Mouse (Mus musculus) effector memory CD4-positive, alpha-beta T cell, adult 5 months (primary cell): ENCODE data around the gene Chid1. TPM values are rescaled to one million over a fixed set of nuclear protein-coding genes. Genes with fewer than 3 reads are reported as not detected.

Experiments used
- polyA plus RNA-seq: library from polyadenylated mRNA; unstranded; fragments of 100-300 nt; shearing (Covaris generic); gene quantifications from one replicate; pipeline ENCODE4 v1.2.1, GENCODE M21; 2017

Chid1 gene
- polyA plus RNA-seq = 11.3 TPM

GRCm38 (mm10) chr7:141539556-141540311 lies at the start of gene Chid1:
Gene Chid1 (minus strand): TSS chr7:141539857.

GRCm38 (mm10) chr7:141561682-141562391 lies 22.2 kb upstream of the Chid1 start, which contains the start of gene Ap2a2:
Gene Ap2a2 (plus strand): TSS chr7:141562173.

GRCm38 (mm10) chr7:141475011-141475804 lies 64.4 kb downstream of the Chid1 start, which contains the start of the genes Polr2l and Tspan4:
Gene Polr2l (minus strand): TSS chr7:141475132.
Gene Tspan4 (plus strand): TSS chr7:141475240.

GRCm38 (mm10) chr7:141467230-141468030 lies 72.2 kb downstream of the Chid1 start, which contains the start of gene Cd151:
Gene Cd151 (plus strand): TSS chr7:141467392.

GRCm38 (mm10) chr7:141460391-141461113 lies 79.1 kb downstream of the Chid1 start, which contains the start of gene Cracr2b:
Gene Cracr2b (plus strand): TSS chr7:141461094.

GRCm38 (mm10) chr7:141454967-141455551 lies 84.6 kb downstream of the Chid1 start, which contains the start of gene Pnpla2:
Gene Pnpla2 (plus strand): TSS chr7:141455198.

GRCm38 (mm10) chr7:141447110-141447991 lies 92.3 kb downstream of the Chid1 start, which contains the start of gene Rplp2:
Gene Rplp2 (plus strand): TSS chr7:141447370.

GRCm38 (mm10) chr7:141443828-141444237 lies 95.8 kb downstream of the Chid1 start, which contains the start of gene Pidd1:
Gene Pidd1 (minus strand): TSS chr7:141444025.

Other genes starting within 250 kb of the Chid1 start
- not detected for gene Drd4, start 247.9 kb downstream of the Chid1 start, polyA plus RNA-seq
- 52.5 TPM for gene Deaf1, start 212.2 kb downstream of the Chid1 start, polyA plus RNA-seq
- gene Tmem80, start 212.1 kb downstream of the Chid1 start, polyA plus RNA-seq = 21.2 TPM
- not detected for gene Eps8l2, start 201.0 kb downstream of the Chid1 start, polyA plus RNA-seq
- 199 TPM for gene Taldo1, start 147.7 kb downstream of the Chid1 start, polyA plus RNA-seq
- gene Gatd1, start 125.7 kb downstream of the Chid1 start, polyA plus RNA-seq = 24.6 TPM
- not detected for gene Cend1, start 110.4 kb downstream of the Chid1 start, polyA plus RNA-seq
- gene Slc25a22, start 102.0 kb downstream of the Chid1 start, polyA plus RNA-seq = 50.9 TPM
- 3.6 TPM for gene Pidd1, start 95.8 kb downstream of the Chid1 start, polyA plus RNA-seq
- gene Rplp2, start 92.5 kb downstream of the Chid1 start, polyA plus RNA-seq = 1,923 TPM
- gene Pnpla2, start 84.7 kb downstream of the Chid1 start, polyA plus RNA-seq = 131 TPM
- gene Cracr2b, start 78.8 kb downstream of the Chid1 start, polyA plus RNA-seq = 0.66 TPM
- 2.5 TPM for gene Cd151, start 72.5 kb downstream of the Chid1 start, polyA plus RNA-seq
- 21.1 TPM for gene Polr2l, start 64.7 kb downstream of the Chid1 start, polyA plus RNA-seq
- gene Tspan4, start 64.6 kb downstream of the Chid1 start, polyA plus RNA-seq = 0.44 TPM
- gene Ap2a2, start 22.3 kb upstream of the Chid1 start, polyA plus RNA-seq = 47.9 TPM
- 0.27 TPM for gene Muc6, start 115.5 kb upstream of the Chid1 start, polyA plus RNA-seq
- not detected for gene Muc2, start 150.5 kb upstream of the Chid1 start, polyA plus RNA-seq
- gene Muc5ac, start 249.1 kb upstream of the Chid1 start, polyA plus RNA-seq = not detected